Mouse (Mus musculus) brain, embryonic 18.5 days (tissue): ENCODE data around the gene Arhgap4.

Experiments used
- DNase-seq: peaks from one replicate; pipeline ENCODE4 v3.0.0-alpha.2; 2012; ENCODE audit warnings: low read depth, low spot score

The Arhgap4 gene

GRCm38 (mm10) chrX:73914827-73915703 lies 6.6 kb downstream of the Arhgap4 start:
- peak; percentile 88 for DNase-seq

- DNase-seq: no peak
Measured at GRCm38 (mm10) chrX:73911588-73911987, 10.1 kb downstream of the Arhgap4 start.

DNA sequence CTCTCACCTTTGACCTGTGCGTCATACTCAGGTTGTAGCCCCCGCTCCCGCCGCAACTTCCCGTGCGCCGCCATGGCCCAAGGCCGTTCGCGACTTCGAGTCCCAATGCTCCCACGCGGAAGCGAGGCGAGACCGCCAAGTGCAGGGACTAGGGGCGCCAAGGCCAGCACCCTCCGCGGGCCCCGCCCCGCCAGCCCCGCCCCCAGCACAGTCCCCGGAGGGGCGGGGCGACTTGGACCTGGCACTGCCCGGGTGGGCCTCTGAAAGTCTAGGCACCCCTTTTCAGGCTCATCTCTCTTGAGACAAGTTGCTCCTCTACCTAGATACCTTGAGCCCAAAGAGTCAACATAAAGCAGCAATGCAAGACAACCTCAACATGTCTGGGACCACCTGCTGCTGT lies 10.5 kb downstream of the Arhgap4 start:
- no peak for DNase-seq

- DNase-seq: no peak
Measured at GRCm38 (mm10) chrX:73910451-73910850, 11.2 kb downstream of the Arhgap4 start.

- no peak for DNase-seq
Measured at GRCm38 (mm10) chrX:73910049-73910448, 11.6 kb downstream of the Arhgap4 start.

DNA sequence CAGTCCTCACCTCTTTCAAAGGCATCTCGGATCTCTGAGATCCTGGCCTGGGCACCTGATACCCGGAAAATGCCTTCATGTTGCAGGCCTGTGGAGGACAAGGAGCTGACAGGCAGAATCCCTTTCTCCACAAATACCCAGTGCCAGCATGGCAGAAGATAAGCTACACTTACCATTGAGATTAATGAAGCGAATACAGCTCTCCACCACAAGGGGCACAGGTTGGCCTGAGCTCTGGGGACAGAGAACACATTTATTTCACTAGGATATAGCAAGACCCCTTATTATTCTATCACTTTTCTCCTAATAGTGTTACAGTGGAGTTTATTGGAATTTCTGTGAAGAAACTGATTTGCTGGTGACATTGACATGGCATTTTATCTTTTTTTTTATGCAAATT lies 23.7 kb downstream of the Arhgap4 start:
- DNase-seq: no peak

GRCm38 (mm10) chrX:73895719-73896118 lies 26.0 kb downstream of the Arhgap4 start, which contains the start of gene L1cam:
L1cam (minus strand) TSS chrX:73896105.
- DNase-seq: no peak

- no peak for DNase-seq
Measured at GRCm38 (mm10) chrX:73892833-73893232, 28.8 kb downstream of the Arhgap4 start.

- DNase-seq: no peak
Measured at GRCm38 (mm10) chrX:73891551-73892152, 30.0 kb downstream of the Arhgap4 start, which contains the start of gene Avpr2. Avpr2 (plus strand) TSS chrX:73892102.

- DNase-seq: no peak
Measured at GRCm38 (mm10) chrX:73881463-73881862, 40.2 kb downstream of the Arhgap4 start.

DNA sequence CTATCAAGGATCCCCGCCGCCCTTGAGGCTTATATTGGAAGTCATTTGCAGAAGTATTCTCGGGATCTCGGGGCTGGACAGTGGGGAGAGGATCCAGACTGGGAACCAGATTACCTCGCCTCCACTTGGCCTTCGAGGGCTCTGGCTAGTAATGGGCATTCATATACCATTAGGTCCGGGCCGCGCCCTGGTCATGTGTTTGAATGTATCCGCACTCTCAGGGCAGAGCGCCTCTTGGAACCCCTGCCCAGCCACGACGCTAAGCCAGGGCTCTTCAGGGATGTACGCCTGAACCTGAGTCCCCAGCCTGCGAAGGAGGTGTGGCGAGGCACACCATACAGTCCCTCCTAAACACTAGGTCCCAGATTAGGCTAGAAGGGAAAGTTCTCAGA lies 40.6 kb downstream of the Arhgap4 start:
- no peak for DNase-seq

- no peak for DNase-seq
Measured at GRCm38 (mm10) chrX:73880194-73881035, 41.3 kb downstream of the Arhgap4 start.

DNA sequence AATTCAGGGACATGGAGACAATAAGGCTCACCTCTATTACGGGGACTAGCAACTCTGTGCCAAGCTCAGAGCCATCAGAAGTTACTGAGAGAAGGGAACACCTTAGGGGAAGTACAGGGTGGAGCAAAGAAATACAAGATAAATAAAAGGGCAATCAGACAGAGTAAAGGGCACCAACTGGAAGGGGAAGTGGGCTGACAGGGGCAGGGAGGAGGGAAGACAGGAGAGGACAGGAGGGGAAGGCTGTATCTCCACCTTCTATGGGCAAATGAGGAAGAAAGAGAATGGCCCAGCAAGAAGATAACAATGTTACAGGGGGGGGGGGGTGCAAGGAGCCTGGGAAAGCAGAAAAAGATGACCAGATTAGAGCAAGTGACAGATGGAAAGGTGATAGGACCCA lies 44.7 kb downstream of the Arhgap4 start:
- no peak for DNase-seq

DNA sequence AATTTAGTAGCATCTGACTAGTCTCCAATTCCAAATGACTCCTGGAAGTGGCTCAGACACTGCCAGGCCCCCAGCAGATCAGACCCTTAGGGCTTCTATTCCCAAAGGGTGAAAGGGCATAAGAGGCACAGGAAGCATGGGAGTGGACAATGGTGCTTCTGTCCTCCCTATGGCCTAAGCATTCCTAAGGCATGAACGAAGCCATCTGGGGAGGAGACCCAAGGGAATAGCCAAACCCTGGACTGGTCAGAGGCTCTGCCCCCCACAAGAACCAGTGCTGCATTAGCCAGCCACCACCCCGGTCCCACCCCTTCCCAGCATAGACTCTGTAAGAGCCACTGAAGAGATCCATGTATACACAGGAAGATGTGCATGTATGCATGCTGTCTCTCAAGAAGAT lies 45.8 kb downstream of the Arhgap4 start:
- DNase-seq: no peak

DNA sequence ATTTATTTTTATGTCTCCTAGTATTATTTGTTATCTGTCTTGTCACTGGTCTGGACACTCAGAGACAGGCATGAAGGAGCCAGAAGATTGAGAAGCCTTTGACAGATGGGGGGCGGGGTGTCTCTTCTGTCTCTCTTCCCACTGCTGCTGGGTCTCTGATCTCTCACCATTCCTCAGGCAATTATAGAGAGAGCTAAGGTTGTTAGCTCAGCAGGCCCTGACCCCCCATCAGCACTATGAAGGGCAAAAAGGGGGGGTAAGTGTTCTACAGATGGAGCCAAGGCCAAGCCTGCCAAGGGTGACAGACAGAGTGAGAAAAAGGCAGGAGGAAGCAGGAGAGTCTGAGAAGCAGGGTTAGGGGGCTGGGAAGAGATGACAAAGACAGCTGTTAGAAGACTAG lies 49.7 kb downstream of the Arhgap4 start:
- no peak for DNase-seq

DNA sequence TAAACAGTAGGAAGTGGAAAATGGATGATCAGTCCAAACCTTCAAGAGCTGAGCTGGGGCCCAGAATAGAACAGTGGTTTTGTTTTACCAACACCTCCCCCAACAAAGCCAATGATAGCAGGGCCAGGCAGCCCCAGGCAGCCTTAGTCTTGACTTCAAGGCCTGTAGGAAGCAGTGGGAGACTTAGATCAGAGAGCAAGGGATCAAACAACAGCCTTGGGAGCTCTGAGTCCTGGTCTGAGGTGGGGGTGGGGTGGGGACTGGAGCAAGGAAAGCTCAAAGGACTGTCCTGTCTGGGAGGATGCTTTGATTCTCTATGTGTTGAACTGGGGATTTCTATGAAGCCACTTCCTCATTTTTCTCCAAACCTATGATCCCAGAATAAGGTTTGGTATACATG lies 50.2 kb downstream of the Arhgap4 start:
- DNase-seq: no peak

GRCm38 (mm10) chrX:73869334-73869733 lies 52.3 kb downstream of the Arhgap4 start:
- no peak for DNase-seq

DNA sequence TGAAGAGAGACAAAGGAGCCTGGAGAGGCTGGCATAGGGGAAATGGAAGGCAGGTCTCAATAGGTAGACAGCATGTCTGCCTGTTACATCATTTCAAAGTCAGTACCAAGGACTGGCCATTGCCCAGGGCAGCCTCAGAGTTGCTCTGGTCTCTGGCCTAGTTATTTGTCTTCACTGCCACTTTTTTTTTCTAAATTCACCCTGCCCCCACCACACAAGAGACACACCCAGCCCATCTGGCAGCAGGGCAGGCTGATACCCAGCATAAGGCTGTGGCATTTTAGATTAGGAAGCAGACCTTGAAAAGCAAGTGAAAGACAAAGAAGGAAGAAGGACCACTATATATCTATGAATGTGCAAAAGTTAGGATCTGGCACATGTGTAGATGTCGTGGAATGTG lies 53.8 kb downstream of the Arhgap4 start:
- no peak for DNase-seq

GRCm38 (mm10) chrX:73867256-73867655 lies 54.4 kb downstream of the Arhgap4 start:
- DNase-seq: no peak

GRCm38 (mm10) chrX:73864692-73865091 lies 57.0 kb downstream of the Arhgap4 start:
- DNase-seq: no peak

DNA sequence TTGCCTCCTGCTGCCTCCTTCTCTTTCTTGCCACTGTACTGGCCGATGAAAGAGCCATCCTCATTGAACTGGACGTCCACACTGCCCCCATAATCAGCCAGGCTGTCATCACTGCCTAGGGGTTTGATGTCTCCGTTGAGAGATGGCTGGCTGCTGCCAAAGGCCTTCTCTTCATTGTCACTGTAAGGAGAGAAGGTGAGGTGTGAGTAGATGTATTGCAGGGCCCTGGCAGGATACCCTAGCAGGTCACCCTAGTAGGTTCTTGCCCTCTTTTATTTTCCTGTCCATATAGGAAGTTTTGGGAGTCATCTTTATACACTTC lies 66.6 kb downstream of the Arhgap4 start:
- DNase-seq: no peak

DNA sequence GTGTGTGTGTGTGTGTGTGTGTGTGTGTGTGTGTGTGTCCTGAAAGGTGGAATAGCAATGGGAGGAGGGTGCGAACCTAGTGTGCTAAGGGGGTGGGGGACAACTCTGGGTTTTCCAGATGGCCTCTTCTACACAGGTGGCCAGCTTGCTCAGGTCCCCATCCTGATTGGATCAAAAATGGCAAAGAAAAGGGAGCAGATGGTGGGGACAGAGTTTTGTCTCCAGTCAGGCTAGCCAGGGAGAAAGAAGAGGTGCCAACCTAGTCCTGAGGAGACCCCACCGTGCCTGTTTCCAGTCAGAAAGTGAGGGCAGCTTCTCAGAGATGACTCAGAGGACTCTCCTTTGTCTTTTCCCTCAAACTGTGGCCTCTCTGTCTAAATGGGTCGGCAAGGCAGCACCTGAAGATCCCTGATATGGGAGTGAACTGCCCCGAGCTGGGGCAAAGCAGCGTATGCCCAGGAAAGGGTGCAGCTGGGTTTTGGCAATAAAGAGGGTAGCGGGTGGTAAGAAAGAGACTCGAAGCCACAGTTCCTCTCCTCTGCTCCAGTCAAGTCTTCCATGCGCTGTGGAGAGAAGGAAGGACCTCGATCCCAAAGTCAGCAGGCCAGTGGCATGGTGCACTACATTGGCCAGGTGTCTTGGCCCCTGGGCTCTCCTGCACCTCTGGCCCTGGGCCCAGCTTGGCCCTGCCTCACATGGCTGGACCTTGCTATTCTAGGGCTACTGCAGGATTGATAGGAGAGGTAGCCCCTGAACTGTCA lies 67.2 kb downstream of the Arhgap4 start:
- DNase-seq: no peak
